Mouse (Mus musculus) left cerebral cortex, postnatal 14 days (tissue): ENCODE measurements around the gene Ltv1. TPM values are rescaled to one million over a fixed set of nuclear protein-coding genes. Genes with fewer than 3 reads are reported as not detected.
A peak's percentile ranks its signal among the peaks of the same experiment; 100 is the strongest.
"Not testable (repeated sequence)": the region's sequence is repeated elsewhere in the genome, so short reads cannot be mapped to it uniquely, and the experiment has no call there.

ENCODE experiments used
- DNase-seq, 2 experiments: peaks; one replicate each; pipeline ENCODE4 v3.0.0; 2021 to 2022; ENCODE audit warnings: low spot score in 2 of 2, mixed read lengths in 1 of 2
- intact Hi-C: fragments of 180-260 bp; cut with DNase I; formaldehyde crosslinking; loops from one replicate; pipeline ENCODE4 v1.15.1; 2025
- total RNA-seq, 2 experiments: library from RNA; stranded (reverse); gene quantifications; 2 replicates each; pipeline ENCODE4 v1.2.3; 2021

Ltv1 gene
- total RNA-seq, 2 experiments from 2014 or later: 17.9 to 25.7 TPM

DNA sequence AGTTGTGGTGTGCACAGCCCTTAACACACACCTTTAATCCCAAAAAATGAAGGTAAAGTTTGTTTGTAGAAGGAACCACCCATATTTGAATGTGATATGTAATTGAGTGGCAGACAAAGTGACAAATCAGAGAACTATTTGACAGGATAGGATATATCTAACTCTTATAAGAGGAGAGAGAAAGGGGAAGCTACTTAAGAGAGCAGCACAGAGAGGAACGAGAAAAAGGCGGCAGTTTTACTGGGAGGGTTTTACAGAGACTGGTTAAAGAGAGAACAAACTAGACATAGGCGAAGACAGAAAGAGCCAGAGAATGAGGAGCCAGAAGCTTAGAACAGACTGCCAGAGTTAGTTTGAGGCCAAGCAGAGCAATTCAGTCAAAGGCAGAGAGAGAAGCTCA, 7.9 kb upstream of the Ltv1 start:
- intact Hi-C loops: no loop called here

DNA sequence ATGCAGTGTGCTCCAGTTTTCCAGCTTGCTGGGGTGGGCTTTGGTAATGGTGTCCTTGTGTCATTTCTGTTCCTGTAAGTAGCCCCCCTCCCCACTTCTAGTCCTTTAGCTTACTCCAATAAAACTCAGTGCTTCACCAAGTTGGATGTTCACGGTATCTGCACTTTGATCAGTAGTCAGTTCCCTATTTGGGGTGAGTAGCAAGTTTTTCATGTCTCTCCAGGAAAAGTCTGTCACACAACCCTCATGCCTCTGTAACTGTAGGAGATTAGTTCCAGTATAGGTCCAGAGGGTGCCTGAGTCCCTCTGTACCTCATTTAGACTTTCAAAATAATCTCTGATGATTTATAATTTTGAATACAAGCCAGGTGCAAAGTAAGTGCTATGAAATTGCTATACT, 6.3 kb upstream of the Ltv1 start:
- no peak for DNase-seq
- intact Hi-C loops: loop anchor here (10.0 kb wide), 1 partner anchor 126 kb away; no protein-coding TSS in a partner anchor

More for the DNA sequence above, 7.9 kb upstream of the Ltv1 start:
- no peak for DNase-seq

DNA sequence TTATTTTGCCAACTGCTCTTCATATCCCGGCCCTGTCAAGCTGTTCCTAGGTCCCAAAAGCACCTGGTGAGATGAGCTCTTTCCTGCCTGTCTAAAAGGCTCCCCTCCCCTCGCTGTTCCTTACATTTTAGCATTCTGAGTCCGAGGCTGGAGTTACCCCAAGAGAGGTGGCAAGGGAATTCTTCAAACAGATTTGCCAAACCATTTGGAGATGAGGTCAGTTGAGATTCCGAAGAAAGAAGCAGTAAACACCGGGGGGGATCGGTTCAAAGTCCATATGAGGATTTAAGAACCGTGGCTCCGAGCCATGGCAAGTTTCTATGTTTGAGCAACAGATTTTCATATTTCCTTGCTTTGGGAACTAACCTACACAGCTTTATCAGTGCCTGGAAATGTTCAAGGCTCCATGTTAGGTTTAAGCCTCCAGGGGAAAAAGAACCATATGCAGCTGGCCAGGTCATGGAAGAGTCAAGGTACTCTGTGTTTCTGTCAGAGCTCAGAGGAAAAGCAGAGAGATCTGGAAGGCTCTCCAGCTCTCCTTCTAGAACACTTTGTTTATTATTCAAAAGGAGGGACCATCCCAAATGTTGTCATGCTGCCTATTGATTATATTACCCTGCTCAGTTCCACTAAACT, 4.0 kb upstream of the Ltv1 start:
- no peak for DNase-seq
- intact Hi-C loops: loop anchor here (10.0 kb wide), 1 partner anchor 128 kb away; no protein-coding TSS in a partner anchor

DNA sequence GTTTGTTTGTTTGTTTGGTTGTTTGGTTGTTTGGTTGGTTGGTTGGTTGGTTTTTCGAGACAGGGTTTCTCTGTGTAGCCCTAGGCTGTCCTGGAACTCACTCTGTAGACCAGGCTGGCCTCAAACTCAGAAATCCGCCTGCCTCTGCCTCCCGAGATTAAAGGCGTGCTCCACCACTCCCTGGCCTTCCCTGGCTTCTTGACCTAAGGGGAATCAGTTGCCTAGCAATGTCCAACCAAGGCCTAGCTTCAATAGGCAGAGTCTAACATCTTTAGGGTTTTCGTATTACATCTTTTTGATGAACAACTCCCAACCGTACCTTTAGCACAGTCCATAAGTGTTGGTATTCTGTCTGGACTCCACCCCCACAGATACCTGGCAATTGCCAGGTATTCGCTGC, 528 bp upstream of the Ltv1 start:
- not testable (repeated sequence) for DNase-seq
- intact Hi-C loops: loop anchor here (10.0 kb wide), 1 partner anchor 131 kb away; no protein-coding TSS in a partner anchor

DNA sequence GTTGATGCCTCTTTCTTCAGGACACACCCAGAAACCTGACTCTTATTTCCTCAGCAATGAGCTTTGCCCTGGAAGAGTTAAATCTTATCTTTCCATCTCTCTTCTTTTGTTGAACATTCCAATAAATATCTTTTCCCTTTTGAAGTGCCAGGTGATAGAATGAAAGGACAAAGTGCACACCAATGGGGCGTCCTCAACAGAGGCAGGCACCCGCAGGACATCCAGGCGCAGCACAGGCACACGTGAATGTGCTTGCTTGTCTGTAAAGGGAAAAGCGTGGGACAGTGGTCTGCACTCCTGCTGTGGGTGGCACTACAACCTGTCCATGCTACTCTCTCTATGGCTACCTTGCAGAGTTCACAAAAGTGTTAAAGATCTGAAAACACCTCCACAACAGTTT, 3.1 kb downstream of the Ltv1 start:
- intact Hi-C loops: loop anchor here (10.0 kb wide), 1 partner anchor 135 kb away; no protein-coding TSS in a partner anchor
- DNase-seq: no peak

DNA sequence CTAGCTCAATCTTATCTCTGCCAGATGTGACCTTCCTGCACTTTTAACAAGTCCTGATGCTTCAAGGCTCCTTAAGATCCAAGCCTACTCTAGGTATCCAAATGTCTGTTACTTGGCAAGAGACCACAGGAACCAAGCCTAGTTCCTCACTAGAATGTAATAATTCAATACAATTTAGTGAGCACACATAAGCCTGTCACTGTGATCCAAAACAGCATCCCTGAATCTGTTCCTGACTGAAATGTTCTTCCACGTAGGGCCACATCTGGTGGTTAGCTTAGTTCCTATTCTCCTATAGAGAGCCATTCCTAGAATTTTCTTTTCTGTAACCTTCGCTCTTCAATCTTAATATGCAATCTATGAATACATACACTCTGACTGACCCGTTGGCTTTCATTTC, 6.2 kb downstream of the Ltv1 start:
- no peak for DNase-seq
- intact Hi-C loops: no loop called here

DNA sequence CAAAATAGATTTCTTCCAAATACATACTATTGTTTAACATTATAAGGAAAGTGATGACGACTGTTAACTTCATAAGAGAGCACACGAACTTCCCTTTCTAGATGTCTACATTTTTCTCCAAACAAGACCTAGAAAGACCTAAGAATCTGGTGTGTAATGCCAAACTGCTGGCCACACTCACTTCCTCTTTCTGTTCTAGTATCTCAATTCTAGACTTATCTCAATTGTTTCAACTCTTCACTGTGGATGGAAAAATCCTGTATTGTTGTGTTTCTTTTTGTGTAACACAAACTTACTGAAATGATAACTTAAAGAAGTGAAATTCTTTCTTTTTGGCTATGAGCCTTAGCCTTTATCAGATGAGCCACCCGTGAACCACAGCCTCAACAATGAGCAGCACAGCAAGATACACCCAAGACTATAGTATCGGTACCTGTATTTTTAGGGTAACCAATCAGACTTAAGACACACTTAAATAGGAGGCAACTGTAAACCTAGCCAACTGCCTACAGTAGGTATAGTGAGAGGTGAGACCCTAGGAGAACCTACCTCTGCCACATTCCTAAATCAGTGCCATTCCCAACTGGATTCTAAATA, 8.7 kb downstream of the Ltv1 start:
- DNase-seq: no peak
- intact Hi-C loops: no loop called here

DNA sequence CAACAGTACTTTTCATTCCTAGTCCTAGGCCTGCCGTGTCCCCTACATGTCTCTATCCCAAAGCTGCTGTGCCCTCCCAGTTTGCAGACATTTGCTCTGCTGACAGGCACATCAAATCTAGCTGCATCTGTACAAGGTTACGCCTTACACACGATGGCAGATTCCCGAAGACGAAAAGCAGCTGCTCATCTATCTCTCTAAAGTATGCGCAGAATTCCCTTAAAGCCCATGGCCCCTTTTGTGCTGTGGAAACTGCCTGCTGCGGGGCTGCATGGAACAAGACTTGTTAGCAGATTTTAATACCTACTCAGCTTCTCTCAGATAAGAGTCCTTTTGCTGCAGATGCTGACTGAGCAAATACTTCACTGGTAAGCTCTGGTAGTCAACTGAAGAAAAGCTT, 12.8 kb downstream of the Ltv1 start:
- intact Hi-C loops: no loop called here
- DNase-seq: no peak

DNA sequence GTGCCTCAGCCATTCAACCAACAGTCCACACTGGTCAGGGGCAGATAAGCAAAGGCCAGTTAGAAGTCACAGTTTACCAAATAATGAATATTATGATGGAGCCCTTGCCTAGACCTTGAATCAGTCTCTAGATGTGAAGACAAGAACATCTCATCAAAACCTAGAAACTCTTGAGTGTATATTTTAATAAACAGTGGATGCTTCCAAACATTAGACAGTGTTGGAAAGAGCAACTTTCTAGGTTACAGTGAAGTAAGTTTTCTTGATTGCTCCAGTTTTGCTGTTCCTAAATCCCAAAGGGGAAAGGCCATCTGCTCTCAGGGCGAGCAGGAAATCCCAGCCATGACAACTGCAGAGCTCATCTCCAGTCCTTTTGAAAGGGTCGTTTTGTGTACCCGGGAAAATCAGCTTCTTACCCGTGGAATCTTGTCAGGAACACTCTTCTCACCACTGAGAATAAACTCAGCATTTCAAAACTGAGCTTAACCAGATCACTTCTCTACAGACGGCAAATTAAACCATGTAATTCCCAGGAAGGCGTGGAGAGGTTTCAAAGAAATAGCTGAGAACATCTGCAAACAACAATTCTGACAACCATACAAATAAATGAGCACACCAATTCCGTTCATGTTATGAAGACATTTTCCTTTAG, 14.9 kb downstream of the Ltv1 start, which contains the start of gene Zc2hc1b:
TSS of gene Zc2hc1b (minus strand) at position 51 of the 652 bp plus-strand sequence.
- DNase-seq: no peak
- intact Hi-C loops: no loop called here

DNA sequence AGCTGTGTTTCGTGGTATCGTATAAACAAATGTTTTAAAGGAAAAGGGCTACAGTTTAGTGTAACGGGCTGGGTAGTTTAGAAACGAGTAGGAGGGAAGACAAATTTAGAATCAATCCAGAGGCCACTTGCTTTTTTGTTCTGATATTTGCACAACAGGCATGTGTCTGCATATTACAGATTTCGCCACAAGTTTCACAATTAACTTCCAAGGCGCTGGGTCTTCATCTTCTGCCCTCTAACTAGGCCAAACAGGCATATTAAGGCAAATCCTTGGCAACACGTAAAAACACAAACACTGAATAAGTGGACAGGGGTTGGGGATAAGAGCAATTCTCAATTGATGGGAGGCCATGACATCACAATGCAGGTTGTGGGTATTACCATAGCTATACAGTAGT, 17.1 kb downstream of the Ltv1 start:
- intact Hi-C loops: no loop called here
- no peak for DNase-seq

DNA sequence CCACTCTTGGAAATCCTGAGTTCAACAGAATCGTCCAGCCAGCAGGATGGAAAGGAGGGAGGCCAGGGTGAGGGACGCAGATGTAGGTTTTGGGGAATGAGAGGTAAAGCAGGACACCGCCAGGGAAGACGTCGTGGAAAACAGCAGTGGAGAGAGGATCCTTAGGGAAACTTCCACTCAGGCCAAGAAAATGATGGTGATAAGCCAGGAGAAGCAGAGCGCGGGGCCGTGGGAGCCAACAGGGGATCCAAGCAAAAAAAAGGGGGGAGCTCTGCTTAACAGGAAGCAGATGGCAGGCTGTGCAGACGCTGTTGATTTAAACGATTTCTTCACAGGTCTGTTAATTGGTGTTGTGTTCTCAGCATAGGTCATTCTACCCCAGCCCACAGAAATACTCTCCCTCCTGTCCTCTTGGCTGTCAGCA, 20.2 kb downstream of the Ltv1 start:
- DNase-seq: no peak
- intact Hi-C loops: no loop called here

DNA sequence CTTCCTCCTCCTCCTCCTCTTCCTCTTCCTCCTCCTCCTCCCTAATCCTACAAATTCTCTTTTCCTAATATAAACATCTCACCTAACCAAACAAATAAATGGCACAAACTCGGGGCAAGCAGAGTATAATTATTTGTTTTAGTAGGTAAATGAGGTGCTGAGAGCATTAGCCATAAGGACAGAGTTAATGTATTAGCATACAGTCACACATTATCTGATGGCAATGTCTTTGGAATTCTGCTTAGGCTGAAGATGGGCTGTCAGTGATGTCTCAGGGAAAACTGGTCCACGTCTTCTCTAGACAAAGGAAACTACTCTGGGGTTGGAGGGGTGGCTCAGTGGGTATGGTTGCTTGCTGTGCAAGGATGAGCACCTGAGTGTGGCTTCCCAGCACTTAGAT, 21.5 kb downstream of the Ltv1 start:
- intact Hi-C loops: no loop called here
- no peak for DNase-seq

DNA sequence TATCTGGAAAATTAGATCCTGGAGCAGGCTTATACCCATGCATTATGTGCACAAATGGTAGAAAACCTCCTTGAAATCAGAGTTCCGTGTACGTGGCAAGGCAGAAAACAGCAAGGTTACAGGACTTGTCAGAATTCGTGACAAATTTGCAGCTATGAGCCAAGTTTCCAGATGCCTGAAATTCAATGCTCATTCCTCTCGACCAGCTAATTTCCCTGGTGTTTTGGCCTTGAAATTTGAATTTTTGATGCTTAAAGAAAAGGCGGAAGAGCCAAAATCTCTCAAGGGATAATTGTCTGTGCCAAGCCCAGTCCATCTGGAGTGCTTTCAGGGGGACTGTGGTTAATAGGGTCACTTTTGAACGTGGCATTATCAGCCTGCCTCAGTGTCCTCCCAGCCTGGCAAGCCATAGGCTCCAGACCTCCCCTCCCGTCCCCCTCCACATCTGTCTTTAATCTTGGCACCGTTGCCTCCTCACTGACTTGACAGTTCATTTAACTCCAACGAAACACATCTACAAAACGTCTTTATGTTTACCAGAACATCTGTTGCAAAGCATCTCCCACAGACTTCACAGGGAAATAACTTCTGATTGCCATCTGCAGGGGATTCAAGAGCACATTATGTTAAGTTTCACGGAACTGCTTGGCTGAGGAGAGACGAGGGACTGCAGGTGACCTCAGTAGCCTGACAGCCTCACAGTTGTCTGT, 22.1 kb downstream of the Ltv1 start:
- intact Hi-C loops: no loop called here
- no peak for DNase-seq

DNA sequence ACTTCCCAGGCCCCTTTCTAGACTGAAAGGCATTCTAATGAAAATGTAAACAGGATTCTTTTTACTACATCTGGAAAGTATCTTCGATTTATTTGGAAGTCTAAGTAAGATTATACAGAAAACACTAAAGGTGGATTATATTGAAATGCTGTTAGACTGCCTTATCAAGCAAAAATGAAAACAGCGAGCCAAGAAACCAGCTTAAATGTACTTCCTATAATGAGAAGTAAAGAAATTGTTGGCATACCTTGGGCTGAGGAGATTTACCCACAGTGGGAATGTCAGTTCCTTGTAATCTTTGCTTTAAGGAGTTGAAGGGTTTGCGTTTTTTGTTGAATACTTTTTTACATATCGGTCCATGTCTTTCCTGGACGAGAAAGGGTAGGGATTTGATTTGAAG, 24.5 kb downstream of the Ltv1 start:
- intact Hi-C loops: no loop called here
- DNase-seq: no peak

DNA sequence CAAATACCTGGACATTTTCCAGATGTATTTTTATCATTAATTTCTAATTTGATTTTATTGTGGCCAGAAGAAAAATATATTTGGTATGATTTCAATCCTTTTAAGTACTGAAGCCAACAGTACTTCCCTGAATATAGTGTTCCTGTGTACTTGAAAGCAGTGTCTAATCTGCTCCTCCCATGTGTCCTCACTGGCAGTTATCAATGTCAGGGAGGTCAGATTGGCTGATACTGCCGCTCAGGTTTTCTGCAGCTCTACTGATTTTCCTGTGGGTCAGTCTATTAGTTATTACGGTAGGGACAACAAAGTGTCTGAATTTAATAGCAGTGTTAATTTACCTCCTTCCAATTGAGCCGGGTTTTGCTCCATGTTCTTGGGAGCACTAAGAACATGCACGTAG, 30.9 kb downstream of the Ltv1 start:
- intact Hi-C loops: no loop called here
- DNase-seq: no peak

DNA sequence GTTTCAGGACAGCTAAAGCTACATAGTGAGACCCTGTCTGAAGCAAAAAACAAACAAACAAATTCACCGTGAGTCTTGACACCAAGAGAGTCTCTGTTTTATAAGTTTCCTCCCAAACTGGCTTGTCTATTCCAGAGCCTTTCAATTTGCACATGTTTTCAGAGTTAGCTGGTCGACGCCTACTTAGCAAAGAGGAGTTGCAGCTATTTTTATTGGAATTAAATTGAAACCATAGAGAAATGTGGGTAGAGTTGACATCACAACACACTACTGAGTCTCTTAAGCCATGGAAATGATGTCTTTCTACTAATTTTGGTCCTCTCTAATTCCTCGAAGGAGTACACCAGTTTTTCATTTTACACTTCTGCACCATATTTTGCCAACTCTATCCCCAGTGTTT, 32.1 kb downstream of the Ltv1 start:
- intact Hi-C loops: no loop called here
- peak in 1 of 2 experiments; percentile 18 for DNase-seq

DNA sequence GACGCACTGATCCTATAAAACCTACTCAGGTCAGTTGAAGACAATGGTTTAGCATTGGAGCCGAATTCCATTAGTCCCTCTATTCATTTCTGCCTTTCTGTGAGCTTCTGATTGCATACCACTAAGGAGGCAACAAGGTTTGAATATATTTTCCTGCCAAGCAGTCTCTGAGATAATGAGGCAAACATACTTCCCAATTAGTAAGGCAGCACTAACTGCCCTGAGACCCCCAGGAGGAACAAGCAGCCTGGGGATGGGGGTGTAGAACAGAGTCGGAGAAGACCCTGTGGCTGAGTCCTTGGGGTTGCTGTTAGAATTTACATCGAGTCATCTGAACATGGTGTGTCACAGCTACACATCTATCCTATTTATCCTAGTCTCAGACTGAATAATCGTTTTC, 37.6 kb downstream of the Ltv1 start:
- intact Hi-C loops: no loop called here

DNA sequence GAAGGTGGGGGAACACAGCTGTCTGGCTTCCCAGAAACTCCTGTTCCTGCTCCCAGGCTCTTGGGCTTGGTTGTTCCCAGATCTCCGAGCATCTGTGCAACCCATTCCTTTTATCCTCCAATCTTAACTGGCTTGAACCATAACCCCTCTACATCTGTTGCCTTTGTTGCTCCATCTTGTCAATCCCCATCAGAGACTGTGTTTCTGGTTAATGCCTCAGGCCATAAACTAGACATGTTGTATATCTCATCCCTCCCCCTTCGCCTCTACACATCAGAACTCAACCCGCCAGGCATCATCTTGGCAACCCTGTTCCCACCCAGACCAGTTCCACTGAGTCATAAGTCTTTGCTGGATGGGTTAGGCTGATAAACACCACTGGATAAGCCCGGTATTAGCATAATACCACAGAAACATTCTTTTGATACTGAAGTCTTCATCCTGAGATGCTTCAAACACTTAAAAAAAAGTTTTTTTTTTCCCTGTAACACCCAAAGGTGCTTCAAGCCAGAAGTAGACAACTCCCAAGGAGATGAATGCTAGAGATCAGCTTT, 40.1 kb downstream of the Ltv1 start:
- DNase-seq: no peak
- intact Hi-C loops: no loop called here

More for the DNA sequence above, 37.6 kb downstream of the Ltv1 start:
- DNase-seq: no peak

DNA sequence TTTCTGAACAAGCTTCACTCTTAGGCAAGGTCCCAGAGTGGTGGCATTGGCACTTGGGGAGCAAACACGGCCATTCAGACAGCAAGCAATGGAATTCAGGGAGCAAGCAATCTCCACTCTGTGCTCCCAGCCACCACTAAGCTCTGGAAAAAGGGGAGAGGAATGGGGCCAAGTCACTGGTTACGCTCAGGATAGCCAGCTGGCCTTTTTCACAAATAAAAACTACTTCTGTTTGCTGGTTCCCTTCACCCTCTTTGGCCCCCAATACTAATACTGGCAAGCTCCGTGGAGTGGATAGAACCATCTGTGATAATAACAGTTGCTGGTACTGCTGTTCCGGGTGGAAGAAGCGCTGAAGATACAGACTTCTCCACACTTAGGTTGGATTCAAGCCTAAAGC, 41.6 kb downstream of the Ltv1 start:
- DNase-seq: peak; percentile 9 to 20
- intact Hi-C loops: no loop called here

DNA sequence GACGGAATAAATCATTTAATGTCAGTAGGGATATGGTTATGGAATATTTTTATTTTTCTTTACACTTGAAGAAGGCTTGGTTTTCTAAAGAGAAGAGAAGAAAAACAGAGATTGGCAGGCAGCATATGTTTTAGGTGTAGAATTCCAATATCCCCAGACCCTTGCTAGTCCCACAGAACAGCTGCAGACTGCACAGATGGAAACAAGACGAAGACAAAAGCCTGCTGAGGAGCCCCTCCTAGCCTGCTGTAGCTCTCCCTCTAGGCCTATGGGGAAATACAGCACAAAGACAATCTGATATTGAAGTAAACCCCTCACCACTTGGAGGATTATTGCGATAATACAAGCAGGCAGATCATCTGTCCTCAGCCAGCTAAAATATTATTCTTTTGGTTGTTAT, 42.5 kb downstream of the Ltv1 start:
- intact Hi-C loops: no loop called here
- DNase-seq: no peak
